Mouse (Mus musculus) mammary gland, adult 2 months (tissue): Measurements from ENCODE around the gene Ndufb3. TPM values are rescaled to one million over a fixed set of nuclear protein-coding genes. Genes with fewer than 3 reads are reported as not detected.

Experiments used
- polyA plus RNA-seq: library from polyadenylated mRNA; depleted of rRNA; stranded (reverse); fragments of >200 nt; gene quantifications from 2 replicates; pipeline ENCODE4 v1.2.3, GENCODE M21; 2012; ENCODE audit warnings: low replicate concordance; rRNA removed

The Ndufb3 gene
- polyA plus RNA-seq, result 34.9 and 87.2 TPM in 2 replicates

GRCm38 (mm10) chr1:58586171-58586997 is at the start of gene Ndufb3, which contains the start of gene Fam126b:
TSS of gene Ndufb3 (plus strand) at chr1:58586384.
TSS of gene Fam126b (minus strand) at chr1:58586323.

Other genes starting within 250 kb of the Ndufb3 start
- 16.4 and 29.5 TPM in 2 replicates for gene Bzw1, start 193.5 kb upstream of the Ndufb3 start, polyA plus RNA-seq
- 34.1 and 79.6 TPM in 2 replicates for gene Clk1, start 162.3 kb upstream of the Ndufb3 start, polyA plus RNA-seq
- 11.1 and 23.2 TPM in 2 replicates for gene Nif3l1, start 141.2 kb upstream of the Ndufb3 start, polyA plus RNA-seq
- gene Ppil3, start 140.9 kb upstream of the Ndufb3 start, polyA plus RNA-seq, result 12.8 and 34.1 TPM in 2 replicates
- 10.4 and 17.2 TPM in 2 replicates for gene Orc2, start 81.3 kb upstream of the Ndufb3 start, polyA plus RNA-seq
- 1.8 and 6.9 TPM in 2 replicates for gene Fam126b, start 61 bp upstream of the Ndufb3 start, polyA plus RNA-seq
- 0.81 and 2.6 TPM in 2 replicates for gene Als2cr12, start 109.6 kb downstream of the Ndufb3 start, polyA plus RNA-seq
- gene Cflar, start 125.1 kb downstream of the Ndufb3 start, polyA plus RNA-seq, result 35.7 and 50.7 TPM in 2 replicates
- gene Casp8, start 209.0 kb downstream of the Ndufb3 start, polyA plus RNA-seq, result 6.2 and 10.1 TPM in 2 replicates